Mouse (Mus musculus): ENCODE data around the gene Prdx5. TPM values are rescaled to one million over a fixed set of nuclear protein-coding genes. Genes with fewer than 3 reads are reported as not detected.

The Prdx5 gene
- polyA plus RNA-seq, 1 experiment from 2014 or later, result 200 TPM

GRCm38 (mm10) chr19:6893731-6894451 lies 16.0 kb downstream of the Prdx5 start:
- Histone ChIP-seq H3K27me3 (no peaks in the 10 kb centered on the region), H3K27ac (no peak overlapping the region), H3K4me3 (no peak overlapping the region), H3K4me1 (no peaks in the 10 kb centered on the region), H3K4me2 (replicated peaks) (no peak overlapping the region), H3K36me3 (no peaks in the 10 kb centered on the region), H3K9ac (no peak overlapping the region), H3K9me3 (replicated peaks) (peaks cover 8% of the 10 kb centered on the region)
- ATAC-seq (ENCODE audit: low FRiP score), result no peak
- WGBS, result 91% methylated on average over 14 of the region's 14 CpGs

DNA sequence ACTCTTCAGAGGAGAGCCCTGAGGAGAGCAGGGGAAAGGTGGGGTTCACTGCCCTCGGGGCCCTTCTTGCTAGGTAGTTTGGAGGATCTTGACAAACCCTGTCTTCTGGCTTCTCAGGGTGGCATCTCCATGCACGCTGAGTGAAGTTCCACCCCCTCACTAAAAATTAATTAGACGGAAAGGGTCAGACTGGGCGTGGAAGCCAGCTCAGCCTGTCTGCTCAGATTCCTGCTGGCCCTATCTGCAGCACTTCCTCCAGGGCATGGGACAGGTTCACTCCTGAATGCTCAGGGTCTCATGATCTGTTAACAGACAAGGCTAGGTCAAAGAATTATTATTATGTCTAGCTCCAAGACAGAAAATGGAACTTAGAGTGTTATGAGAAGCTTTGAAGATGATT lies 17.4 kb downstream of the Prdx5 start:
- no peaks in the 10 kb centered on the region for H3K36me3 ChIP-seq
- H3K4me3 ChIP-seq, result no peak overlapping the region
- no peak overlapping the region for H3K27ac ChIP-seq
- H3K4me2 ChIP-seq (replicated peaks), result no peak overlapping the region
- H3K9ac ChIP-seq, result no peak overlapping the region
- peaks cover 8% of the 10 kb centered on the region for H3K9me3 ChIP-seq (replicated peaks)
- no peak for ATAC-seq (ENCODE audit: low FRiP score)
- no peaks in the 10 kb centered on the region for H3K27me3 ChIP-seq
- no peaks in the 10 kb centered on the region for H3K4me1 ChIP-seq
- WGBS, result 60% methylated on average over 4 of the region's 4 CpGs

DNA sequence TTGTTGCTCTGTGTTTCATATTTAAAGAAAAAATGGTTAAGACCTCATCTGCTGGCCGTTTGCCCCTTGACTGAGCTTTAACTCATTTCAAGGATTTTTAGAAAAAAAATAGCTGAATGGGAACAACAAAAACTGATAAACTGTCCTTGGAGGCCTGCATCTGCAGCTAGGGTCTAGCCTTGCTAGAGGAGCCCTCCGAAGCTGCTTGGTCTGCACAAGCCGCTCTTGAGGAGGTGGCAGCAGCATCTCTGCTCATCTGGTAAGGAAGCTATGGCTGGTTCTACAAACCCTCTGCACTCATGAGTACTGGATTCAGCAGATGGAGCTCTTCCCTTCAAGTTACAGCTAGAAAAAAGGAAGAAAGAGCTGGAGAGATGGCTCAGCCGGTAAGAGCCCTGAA lies 31.9 kb downstream of the Prdx5 start:
- 88% methylated on average over 4 of the region's 4 CpGs for WGBS
- no peaks in the 10 kb centered on the region for H3K27me3 ChIP-seq
- no peaks in the 10 kb centered on the region for H3K36me3 ChIP-seq
- ATAC-seq (ENCODE audit: low FRiP score), result no peak
- H3K4me3 ChIP-seq, result no peak overlapping the region
- no peak overlapping the region for H3K9ac ChIP-seq
- no peak overlapping the region for H3K4me2 ChIP-seq (replicated peaks)
- H3K27ac ChIP-seq, result no peak overlapping the region
- H3K4me1 ChIP-seq, result no peaks in the 10 kb centered on the region
- peaks cover 21% of the 10 kb centered on the region for H3K9me3 ChIP-seq (replicated peaks)

- H3K4me2 ChIP-seq (replicated peaks), result no peak overlapping the region
- no peak overlapping the region for H3K27ac ChIP-seq
- H3K4me1 ChIP-seq, result no peaks in the 10 kb centered on the region
- no peaks in the 10 kb centered on the region for H3K27me3 ChIP-seq
- ATAC-seq (ENCODE audit: low FRiP score), result no peak
- no peak overlapping the region for H3K4me3 ChIP-seq
- no peak overlapping the region for H3K9ac ChIP-seq
- no peaks in the 10 kb centered on the region for H3K36me3 ChIP-seq
- H3K9me3 ChIP-seq (replicated peaks), result peaks cover 20% of the 10 kb centered on the region
These were observed 33.1 kb downstream of the Prdx5 start for GRCm38 (mm10) chr19:6876799-6877198.

DNA sequence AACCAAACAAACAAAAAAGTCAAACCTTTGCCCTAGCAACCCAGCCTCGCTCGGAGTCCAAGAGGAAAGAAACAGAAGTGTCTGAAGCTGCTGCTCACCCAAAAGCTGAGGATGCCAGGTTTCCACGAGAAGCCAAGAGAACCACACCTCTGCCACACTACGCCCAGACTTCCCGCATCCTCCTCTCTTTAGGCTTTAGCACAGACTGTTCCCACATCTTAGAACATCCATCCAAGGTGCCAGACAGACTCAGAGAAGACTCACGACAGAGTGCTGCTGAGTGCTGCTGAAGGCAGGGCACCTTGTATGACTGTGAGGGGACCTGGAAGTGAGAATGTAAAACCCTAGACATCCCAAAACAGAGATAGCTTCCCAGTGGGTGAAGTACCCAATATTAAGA lies 34.1 kb downstream of the Prdx5 start:
- Histone ChIP-seq H3K36me3 (no peaks in the 10 kb centered on the region), H3K9me3 (replicated peaks) (peaks cover 12% of the 10 kb centered on the region), H3K27ac (no peak overlapping the region), H3K4me2 (replicated peaks) (no peak overlapping the region), H3K4me1 (no peaks in the 10 kb centered on the region), H3K27me3 (no peaks in the 10 kb centered on the region), H3K4me3 (no peak overlapping the region), H3K9ac (no peak overlapping the region)
- ATAC-seq (ENCODE audit: low FRiP score), result no peak
- WGBS, result 91% methylated on average over 6 of the region's 6 CpGs

- Histone ChIP-seq H3K27me3 (no peaks in the 10 kb centered on the region), H3K36me3 (no peaks in the 10 kb centered on the region), H3K4me1 (no peaks in the 10 kb centered on the region), H3K27ac (no peak overlapping the region), H3K4me2 (replicated peaks) (no peak overlapping the region), H3K9ac (no peak overlapping the region), H3K4me3 (no peak overlapping the region), H3K9me3 (replicated peaks) (0 out of 2 replicates have a peak, but pooled peaks cover 4% of the 10 kb centered on the region)
- WGBS, result 85% methylated on average over 1 of the region's 1 CpGs
- ATAC-seq (ENCODE audit: low FRiP score), result no peak
These were observed 35.6 kb downstream of the Prdx5 start for GRCm38 (mm10) chr19:6874257-6874656.

DNA sequence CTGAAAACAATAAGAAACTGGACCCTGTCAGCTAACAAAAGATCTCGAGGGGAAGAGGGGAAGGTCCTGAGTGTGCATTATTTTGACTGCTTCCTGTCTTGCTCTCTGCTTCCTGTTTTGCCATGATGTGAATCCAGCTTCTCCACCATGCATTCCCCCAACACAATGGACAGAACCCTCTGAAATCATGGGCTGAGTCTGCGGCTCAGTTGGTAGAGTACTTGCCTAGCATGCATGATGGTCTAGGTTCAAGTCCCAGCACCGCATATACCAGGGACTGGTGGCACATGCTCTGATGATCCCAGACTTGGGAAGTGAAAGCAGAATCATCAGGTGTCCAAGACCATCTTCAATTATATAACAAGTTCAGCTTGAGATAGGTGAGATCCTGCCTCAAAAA lies 37.2 kb downstream of the Prdx5 start:
- Histone ChIP-seq H3K4me1 (no peaks in the 10 kb centered on the region), H3K4me2 (replicated peaks) (no peak overlapping the region), H3K9me3 (replicated peaks) (no peaks in the 10 kb centered on the region), H3K27ac (no peak overlapping the region), H3K27me3 (no peaks in the 10 kb centered on the region), H3K9ac (no peak overlapping the region), H3K4me3 (no peak overlapping the region), H3K36me3 (no peaks in the 10 kb centered on the region)
- ATAC-seq (ENCODE audit: low FRiP score), result no peak
- 84% methylated on average over 3 of the region's 3 CpGs for WGBS

DNA sequence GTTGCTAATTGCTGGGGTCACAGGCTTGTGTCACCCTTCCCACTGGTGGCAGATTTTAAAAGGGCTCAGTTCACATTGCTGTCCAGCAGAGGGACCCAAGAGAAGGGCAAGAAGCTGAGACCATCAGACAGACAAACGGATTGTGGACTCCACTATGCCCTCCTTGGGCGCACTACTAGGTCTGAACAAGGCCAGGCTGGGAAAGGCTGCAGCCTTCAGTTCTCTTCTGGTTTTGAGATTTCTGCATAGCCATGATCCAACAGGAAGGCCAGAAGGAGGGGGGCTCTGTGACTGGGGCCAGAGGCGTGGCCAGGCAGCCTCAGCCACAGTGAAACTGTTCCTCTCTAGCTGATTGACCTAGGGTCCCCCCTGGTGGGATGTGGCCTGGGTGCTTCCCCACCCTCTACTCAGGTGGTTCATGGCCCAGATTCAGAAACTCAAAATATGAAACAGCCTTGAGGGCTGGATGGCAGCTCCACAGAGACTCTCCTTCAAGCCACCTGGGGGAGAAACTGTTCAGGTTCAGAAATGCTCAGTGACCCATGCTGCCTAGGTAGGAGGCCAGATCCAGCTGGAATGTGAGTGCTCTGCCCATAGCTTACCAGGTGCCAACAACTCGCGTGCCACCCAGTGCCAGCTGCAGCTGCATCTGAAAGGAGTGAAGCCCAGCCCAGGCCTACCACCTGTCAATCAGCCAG lies 38.2 kb downstream of the Prdx5 start:
- no peak overlapping the region for H3K4me3 ChIP-seq
- H3K4me1 ChIP-seq, result no peaks in the 10 kb centered on the region
- H3K4me2 ChIP-seq (replicated peaks), result no peak overlapping the region
- no peak for ATAC-seq (ENCODE audit: low FRiP score)
- H3K9ac ChIP-seq, result no peak overlapping the region
- WGBS, result 66% methylated on average over 5 of the region's 5 CpGs
- H3K9me3 ChIP-seq (replicated peaks), result no peaks in the 10 kb centered on the region
- H3K36me3 ChIP-seq, result no peaks in the 10 kb centered on the region
- no peak overlapping the region for H3K27ac ChIP-seq
- H3K27me3 ChIP-seq, result no peaks in the 10 kb centered on the region

- H3K9ac ChIP-seq, result no peak overlapping the region
- 9% methylated on average over 5 of the region's 5 CpGs for WGBS
- H3K4me3 ChIP-seq, result no peak overlapping the region
- no peak for ATAC-seq (ENCODE audit: low FRiP score)
- no peaks in the 10 kb centered on the region; the same call in 1 of the 2 replicates for H3K9me3 ChIP-seq (replicated peaks)
- H3K27ac ChIP-seq, result no peak overlapping the region
- H3K4me1 ChIP-seq, result no peaks in the 10 kb centered on the region
- H3K4me2 ChIP-seq (replicated peaks), result no peak overlapping the region; the same call in 1 of the 2 replicates
- no peaks in the 10 kb centered on the region for H3K27me3 ChIP-seq
- H3K36me3 ChIP-seq, result no peaks in the 10 kb centered on the region
These were observed 40.6 kb downstream of the Prdx5 start for GRCm38 (mm10) chr19:6869355-6869754.

- H3K27ac ChIP-seq, result no peak overlapping the region
- no peak overlapping the region for H3K4me2 ChIP-seq (replicated peaks)
- H3K9me3 ChIP-seq (replicated peaks), result no peaks in the 10 kb centered on the region; the same call in 1 of the 2 replicates
- ATAC-seq (ENCODE audit: low FRiP score), result no peak
- no peaks in the 10 kb centered on the region for H3K4me1 ChIP-seq
- H3K27me3 ChIP-seq, result no peaks in the 10 kb centered on the region
- no peak overlapping the region for H3K9ac ChIP-seq
- over 99% methylated on average over 4 of the region's 4 CpGs for WGBS
- no peak overlapping the region for H3K4me3 ChIP-seq
- H3K36me3 ChIP-seq, result no peaks in the 10 kb centered on the region
These were observed 48.5 kb downstream of the Prdx5 start for GRCm38 (mm10) chr19:6861451-6861850.

- Histone ChIP-seq H3K9me3 (replicated peaks) (no peaks in the 10 kb centered on the region; the same call in 1 of the 2 replicates), H3K4me2 (replicated peaks) (no peak overlapping the region), H3K9ac (no peak overlapping the region), H3K27ac (no peak overlapping the region), H3K4me1 (peaks cover 4% of the 10 kb centered on the region), H3K36me3 (no peaks in the 10 kb centered on the region), H3K27me3 (0 out of 2 replicates have a peak, but pooled peaks cover 3% of the 10 kb centered on the region), H3K4me3 (no peak overlapping the region)
- WGBS, result 82% methylated on average over 6 of the region's 6 CpGs
- no peak for ATAC-seq (ENCODE audit: low FRiP score)
These were observed 49.2 kb downstream of the Prdx5 start for GRCm38 (mm10) chr19:6860706-6861105.

- Histone ChIP-seq H3K4me3 (no peak overlapping the region), H3K27ac (no peak overlapping the region), H3K9me3 (replicated peaks) (no peaks in the 10 kb centered on the region; the same call in 1 of the 2 replicates), H3K27me3 (0 out of 2 replicates have a peak, but pooled peaks cover 6% of the 10 kb centered on the region), H3K9ac (no peak overlapping the region), H3K4me1 (peaks cover 12% of the 10 kb centered on the region), H3K36me3 (no peaks in the 10 kb centered on the region), H3K4me2 (replicated peaks) (no peak overlapping the region)
- no peak for ATAC-seq (ENCODE audit: low FRiP score)
- WGBS, result 88% methylated on average over 3 of the region's 3 CpGs
These were observed 49.9 kb downstream of the Prdx5 start for GRCm38 (mm10) chr19:6859971-6860370.

Data from hindbrain, embryonic 12.5 days (tissue).